Mouse (Mus musculus) naive thymus-derived CD4-positive, alpha-beta T cell, adult 2 months (primary cell): ENCODE results near the gene Tbl3.

ENCODE experiments used
- DNase-seq: peaks from one replicate; pipeline ENCODE4 v3.0.0-alpha.2; 2011; ENCODE audit warnings: low read depth

Tbl3 gene

GRCm38 (mm10) chr17:24653967-24654710 is 53.3 kb downstream of the Tbl3 start:
- peak; percentile 86 for DNase-seq

- DNase-seq, result no peak
These were observed 55.6 kb downstream of the Tbl3 start for GRCm38 (mm10) chr17:24651835-24652234.

GRCm38 (mm10) chr17:24650766-24651165 is 56.7 kb downstream of the Tbl3 start:
- no peak for DNase-seq

GRCm38 (mm10) chr17:24650070-24650616 is 57.3 kb downstream of the Tbl3 start, which contains the start of gene Slc9a3r2:
TSS of gene Slc9a3r2 (minus strand) at chr17:24650327.
- DNase-seq, result no peak

GRCm38 (mm10) chr17:24649581-24650069 is 57.8 kb downstream of the Tbl3 start:
- DNase-seq, result no peak

- no peak for DNase-seq
These were observed 58.6 kb downstream of the Tbl3 start for GRCm38 (mm10) chr17:24648731-24649377.
